Mouse (Mus musculus) lung, embryonic 15.5 days (tissue): ENCODE results near the gene Il6st. TPM values are rescaled to one million over a fixed set of nuclear protein-coding genes. Genes with fewer than 3 reads are reported as not detected.

Experiments used
- ATAC-seq: fragments of 200-750 bp; cut with Nextera tagmentation; 2 replicates; pipeline ENCODE4 v1.8.0; 2017; ENCODE audit warnings: moderate number of reproducible peaks, borderline replicate concordance; ENCODE audit not compliant: low FRiP score, low TSS enrichment; ENCODE audit errors: extremely low read depth
- H3K27ac ChIP-seq: fragments of 300-500 bp; sonication (generic); 2 replicates; pipeline ENCODE4 v1.5.1; 2015; ENCODE audit warnings: moderate library complexity, mild to moderate bottlenecking, inconsistent platforms
- H3K27me3 ChIP-seq: fragments of 300-500 bp; sonication (generic); 2 replicates; pipeline ENCODE4 v1.6.1; 2015; ENCODE audit warnings: inconsistent platforms
- H3K36me3 ChIP-seq: fragments of 300-500 bp; sonication (generic); 2 replicates; pipeline ENCODE4 v1.6.1; 2015; ENCODE audit warnings: inconsistent platforms
- H3K4me1 ChIP-seq: fragments of 300-500 bp; sonication (generic); 2 replicates; pipeline ENCODE4 v1.6.1; 2015; ENCODE audit warnings: inconsistent platforms
- H3K4me2 ChIP-seq: fragments of 300-500 bp; sonication (generic); 2 replicates; pipeline ENCODE4 v1.6.1; 2015; ENCODE audit warnings: inconsistent platforms, mild to moderate bottlenecking, moderate library complexity
- H3K4me3 ChIP-seq: fragments of 300-500 bp; sonication (generic); 2 replicates; pipeline ENCODE4 v1.5.1; 2015; ENCODE audit warnings: mild to moderate bottlenecking, inconsistent platforms
- H3K9ac ChIP-seq: fragments of 300-500 bp; sonication (generic); 2 replicates; pipeline ENCODE4 v1.6.1; 2015; ENCODE audit warnings: inconsistent platforms
- H3K9me3 ChIP-seq: fragments of 300-500 bp; sonication (generic); 2 replicates; pipeline ENCODE4 v1.6.1; 2016; ENCODE audit warnings: inconsistent platforms
- WGBS: fragments of 180-500 bp; shearing (Covaris S2); methylation state at CpG from one replicate; pipeline ENCODE4 v1.1.7; 2015; 5-methylcytosine and 5-hydroxymethylcytosine counted together
- polyA plus RNA-seq: library from polyadenylated mRNA; unstranded; fragments of >200 nt; fragmentation: Nextera tagmentation; extraction: Ambion mirVana; gene quantifications from 2 replicates; pipeline ENCODE4 v1.2.1, GENCODE M21; 2015

Gene Il6st
- polyA plus RNA-seq, 1 experiment from 2014 or later = 36.4 TPM

GRCm38 (mm10) chr13:112469491-112469890 is 5.6 kb downstream of the Il6st start:
- H3K4me2 ChIP-seq = no peak overlapping the region
- H3K27ac ChIP-seq = no peak overlapping the region
- H3K27me3 ChIP-seq = no peaks in the 10 kb centered on the region
- H3K9me3 ChIP-seq = no peaks in the 10 kb centered on the region
- 80% methylated on average over 5 of the region's 5 CpGs for WGBS
- peaks cover 22% of the 10 kb centered on the region for H3K4me1 ChIP-seq
- no peak for ATAC-seq
- no peak overlapping the region for H3K4me3 ChIP-seq
- H3K9ac ChIP-seq = no peak overlapping the region
- H3K36me3 ChIP-seq = no peaks in the 10 kb centered on the region

- Histone ChIP-seq H3K4me1 (peaks cover 14% of the 10 kb centered on the region), H3K36me3 (peaks cover 11% of the 10 kb centered on the region), H3K9me3 (no peaks in the 10 kb centered on the region), H3K4me2 (no peak overlapping the region), H3K4me3 (no peak overlapping the region), H3K9ac (no peak overlapping the region), H3K27ac (no peak overlapping the region), H3K27me3 (no peaks in the 10 kb centered on the region)
- ATAC-seq = no peak
- 81% methylated on average over 9 of the region's 9 CpGs for WGBS
These were observed 7.3 kb downstream of the Il6st start for GRCm38 (mm10) chr13:112471201-112471600.

GRCm38 (mm10) chr13:112472401-112473023 is 8.6 kb downstream of the Il6st start:
- Histone ChIP-seq H3K27me3 (no peaks in the 10 kb centered on the region), H3K9me3 (no peaks in the 10 kb centered on the region)
- WGBS = 88% methylated on average over 19 of the region's 19 CpGs

GRCm38 (mm10) chr13:112473757-112474755 is 10.2 kb downstream of the Il6st start:
- H3K9me3 ChIP-seq = no peaks in the 10 kb centered on the region
- WGBS = 56% methylated on average over 21 of the region's 21 CpGs
- no peaks in the 10 kb centered on the region for H3K4me1 ChIP-seq
- H3K27me3 ChIP-seq = no peaks in the 10 kb centered on the region
- ATAC-seq = no peak
- H3K36me3 ChIP-seq = peaks cover 19% of the 10 kb centered on the region
- H3K4me2 ChIP-seq = no peak overlapping the region
- H3K27ac ChIP-seq = no peak overlapping the region
- H3K4me3 ChIP-seq = no peak overlapping the region
- H3K9ac ChIP-seq = no peak overlapping the region

More at GRCm38 (mm10) chr13:112472401-112473023, 8.6 kb downstream of the Il6st start:
- Histone ChIP-seq H3K36me3 (peaks cover 17% of the 10 kb centered on the region), H3K4me3 (no peak overlapping the region), H3K9ac (no peak overlapping the region), H3K27ac (no peak overlapping the region), H3K4me2 (no peak overlapping the region), H3K4me1 (peaks cover 2% of the 10 kb centered on the region)
- ATAC-seq = no peak

- Histone ChIP-seq H3K36me3 (peaks cover 52% of the 10 kb centered on the region), H3K4me3 (no peak overlapping the region), H3K9ac (no peak overlapping the region), H3K9me3 (no peaks in the 10 kb centered on the region), H3K4me2 (no peak overlapping the region), H3K27ac (no peak overlapping the region), H3K27me3 (no peaks in the 10 kb centered on the region), H3K4me1 (no peaks in the 10 kb centered on the region)
- no peak for ATAC-seq
- WGBS = 52% methylated on average over 7 of the region's 7 CpGs
These were observed 15.2 kb downstream of the Il6st start for GRCm38 (mm10) chr13:112479032-112479431.

- no peak for ATAC-seq
- no peaks in the 10 kb centered on the region for H3K4me1 ChIP-seq
- WGBS = 87% methylated on average over 15 of the region's 15 CpGs
- no peak overlapping the region for H3K4me2 ChIP-seq
- no peaks in the 10 kb centered on the region for H3K27me3 ChIP-seq
- no peak overlapping the region for H3K4me3 ChIP-seq
- no peak overlapping the region for H3K27ac ChIP-seq
- no peak overlapping the region for H3K9ac ChIP-seq
- peaks cover 59% of the 10 kb centered on the region for H3K36me3 ChIP-seq
- no peaks in the 10 kb centered on the region for H3K9me3 ChIP-seq
These were observed 16.1 kb downstream of the Il6st start for GRCm38 (mm10) chr13:112479926-112480325.

- H3K4me1 ChIP-seq = no peaks in the 10 kb centered on the region
- H3K36me3 ChIP-seq = peaks cover 66% of the 10 kb centered on the region
- no peak overlapping the region for H3K4me2 ChIP-seq
- no peak overlapping the region for H3K27ac ChIP-seq
- H3K4me3 ChIP-seq = no peak overlapping the region
- no peak for ATAC-seq
- H3K9me3 ChIP-seq = no peaks in the 10 kb centered on the region
- 89% methylated on average over 5 of the region's 5 CpGs for WGBS
- no peaks in the 10 kb centered on the region for H3K27me3 ChIP-seq
- H3K9ac ChIP-seq = no peak overlapping the region
These were observed 18.7 kb downstream of the Il6st start for GRCm38 (mm10) chr13:112482525-112482924.

- Histone ChIP-seq H3K27me3 (no peaks in the 10 kb centered on the region), H3K27ac (no peak overlapping the region), H3K9me3 (no peaks in the 10 kb centered on the region), H3K4me3 (no peak overlapping the region), H3K4me2 (no peak overlapping the region), H3K36me3 (peaks cover 66% of the 10 kb centered on the region), H3K9ac (no peak overlapping the region), H3K4me1 (no peaks in the 10 kb centered on the region)
- WGBS = 66% methylated on average over 7 of the region's 7 CpGs
- no peak for ATAC-seq
These were observed 19.1 kb downstream of the Il6st start for GRCm38 (mm10) chr13:112483015-112483414.

GRCm38 (mm10) chr13:112486236-112486635 is 22.4 kb downstream of the Il6st start:
- 94% methylated on average over 5 of the region's 5 CpGs for WGBS

GRCm38 (mm10) chr13:112486676-112487075 is 22.8 kb downstream of the Il6st start:
- Histone ChIP-seq H3K4me1 (no peaks in the 10 kb centered on the region), H3K9me3 (no peaks in the 10 kb centered on the region), H3K27ac (no peak overlapping the region), H3K4me2 (no peak overlapping the region), H3K4me3 (no peak overlapping the region), H3K27me3 (no peaks in the 10 kb centered on the region), H3K9ac (no peak overlapping the region), H3K36me3 (peaks cover 76% of the 10 kb centered on the region)
- WGBS = 94% methylated on average over 5 of the region's 5 CpGs
- no peak for ATAC-seq

More at GRCm38 (mm10) chr13:112486236-112486635, 22.4 kb downstream of the Il6st start:
- no peaks in the 10 kb centered on the region for H3K4me1 ChIP-seq
- H3K27ac ChIP-seq = no peak overlapping the region
- H3K27me3 ChIP-seq = no peaks in the 10 kb centered on the region
- no peak overlapping the region for H3K4me2 ChIP-seq
- no peak overlapping the region for H3K9ac ChIP-seq
- no peak overlapping the region for H3K4me3 ChIP-seq
- H3K36me3 ChIP-seq = peaks cover 75% of the 10 kb centered on the region
- no peaks in the 10 kb centered on the region for H3K9me3 ChIP-seq
- ATAC-seq = no peak

GRCm38 (mm10) chr13:112490036-112490435 is 26.2 kb downstream of the Il6st start:
- Histone ChIP-seq H3K27ac (no peak overlapping the region), H3K9ac (no peak overlapping the region), H3K36me3 (peaks cover 66% of the 10 kb centered on the region), H3K4me1 (no peaks in the 10 kb centered on the region), H3K4me2 (no peak overlapping the region), H3K9me3 (no peaks in the 10 kb centered on the region), H3K4me3 (no peak overlapping the region), H3K27me3 (no peaks in the 10 kb centered on the region)
- no peak for ATAC-seq
- 83% methylated on average over 3 of the region's 3 CpGs for WGBS
